Mouse (Mus musculus) embryonic facial prominence, embryonic 14.5 days (tissue): ENCODE measurements at regions not wholly inside any gene's neighbourhood (a gene's known extent, or its start where the extent isn't known, plus 50 kb on each side); places are given as distances from the start of the nearest gene placed in this dataset.

ENCODE experiments used
- ATAC-seq: fragments of 200-750 bp; cut with Nextera tagmentation; 2 replicates; pipeline ENCODE4 v1.8.0; 2017; ENCODE audit warnings: low read depth, moderate number of reproducible peaks, moderate TSS enrichment
- DNase-seq: peaks from one replicate; pipeline ENCODE4 v3.0.0-alpha.2; 2015; ENCODE audit warnings: low spot score
- H3K27ac ChIP-seq: fragments of 300-500 bp; sonication (generic); replicated peaks from 2 replicates; pipeline ENCODE4 v1.5.1; 2014; ENCODE audit warnings: low read depth, mild to moderate bottlenecking, low read length, moderate library complexity
- H3K27me3 ChIP-seq: fragments of 300-500 bp; sonication (generic); replicated peaks from 2 replicates; pipeline ENCODE4 v1.6.1; 2014; ENCODE audit warnings: low read length; ENCODE audit not compliant: control insufficient read depth, insufficient read depth
- H3K36me3 ChIP-seq: fragments of 300-500 bp; sonication (generic); 2 replicates; pipeline ENCODE4 v1.6.1; 2014; ENCODE audit warnings: low read length, mixed read lengths; ENCODE audit not compliant: control insufficient read depth, insufficient read depth
- H3K4me1 ChIP-seq: fragments of 300-500 bp; sonication (generic); 2 replicates; pipeline ENCODE4 v1.6.1; 2014; ENCODE audit warnings: antibody characterized with exemption, low read length; ENCODE audit not compliant: control insufficient read depth, insufficient read depth
- H3K4me2 ChIP-seq: fragments of 300-500 bp; sonication (generic); 2 replicates; pipeline ENCODE4 v1.6.1; 2014; ENCODE audit warnings: low read depth, mild to moderate bottlenecking, low read length, moderate library complexity, mixed read lengths
- H3K4me3 ChIP-seq: fragments of 300-500 bp; sonication (generic); 2 replicates; pipeline ENCODE4 v1.5.1; 2014; ENCODE audit warnings: low read depth, mild to moderate bottlenecking, low read length
- H3K9ac ChIP-seq: fragments of 300-500 bp; sonication (generic); 2 replicates; pipeline ENCODE4 v1.6.1; 2014; ENCODE audit warnings: low read depth, mild to moderate bottlenecking, low read length, moderate library complexity, mixed read lengths
- H3K9me3 ChIP-seq: fragments of 300-500 bp; sonication (generic); 2 replicates; pipeline ENCODE4 v1.6.1; 2016; ENCODE audit warnings: low read length; ENCODE audit not compliant: control insufficient read depth
- WGBS: fragments of 180-500 bp; shearing (Covaris S2); extraction: QIAGEN DNeasy Blood & Tissue Kit; methylation state at CpG from one replicate; pipeline ENCODE4 v1.1.7; 2014; 5-methylcytosine and 5-hydroxymethylcytosine counted together

GRCm38 (mm10) chr3:56379500-56379899 is 196.0 kb upstream of the Nbea start:
- no peaks in the 10 kb centered on the region for H3K4me1 ChIP-seq
- no peak overlapping the region for H3K4me2 ChIP-seq
- DNase-seq (no peak), ATAC-seq (no peak)
- 0 out of 2 replicates have a peak, but pooled peaks cover 4% of the 10 kb centered on the region for H3K9me3 ChIP-seq
- H3K36me3 ChIP-seq, result no peaks in the 10 kb centered on the region
- H3K4me3 ChIP-seq, result no peak overlapping the region
- no peak overlapping the region for H3K27ac ChIP-seq
- H3K27me3 ChIP-seq, result no peaks in the 10 kb centered on the region
- H3K9ac ChIP-seq, result no peak overlapping the region
- 76% methylated on average over 3 of the region's 3 CpGs for WGBS

GRCm38 (mm10) chr3:56362543-56362942 is 179.0 kb upstream of the Nbea start:
- no peaks in the 10 kb centered on the region for H3K9me3 ChIP-seq
- no peak overlapping the region for H3K4me2 ChIP-seq
- no peaks in the 10 kb centered on the region for H3K27me3 ChIP-seq
- no peak overlapping the region for H3K4me3 ChIP-seq
- no peak overlapping the region for H3K9ac ChIP-seq
- H3K27ac ChIP-seq, result no peak overlapping the region
- DNase-seq (no peak), ATAC-seq (no peak)
- WGBS, result 81% methylated on average over 2 of the region's 2 CpGs
- H3K4me1 ChIP-seq, result no peaks in the 10 kb centered on the region
- H3K36me3 ChIP-seq, result no peaks in the 10 kb centered on the region

GRCm38 (mm10) chr3:56357035-56357701 is 173.7 kb upstream of the Nbea start:
- no peak overlapping the region for H3K27ac ChIP-seq
- peak; percentile 68; the same call in 1 of the 2 replicates for ATAC-seq

GRCm38 (mm10) chr3:56356163-56356882 is 172.8 kb upstream of the Nbea start:
- Histone ChIP-seq H3K36me3 (no peaks in the 10 kb centered on the region), H3K27me3 (no peaks in the 10 kb centered on the region), H3K4me1 (no peaks in the 10 kb centered on the region), H3K27ac (no peak overlapping the region), H3K4me3 (no peak overlapping the region), H3K9ac (no peak overlapping the region), H3K9me3 (no peaks in the 10 kb centered on the region), H3K4me2 (no peak overlapping the region)
- WGBS, result 80% methylated on average over 5 of the region's 5 CpGs
- ATAC-seq (no peak), DNase-seq (no peak)

More at GRCm38 (mm10) chr3:56357035-56357701, 173.7 kb upstream of the Nbea start:
- peak; percentile 17 for DNase-seq
- H3K9me3 ChIP-seq, result no peaks in the 10 kb centered on the region
- no peak overlapping the region for H3K9ac ChIP-seq
- H3K4me2 ChIP-seq, result no peak overlapping the region
- H3K27me3 ChIP-seq, result no peaks in the 10 kb centered on the region
- no peaks in the 10 kb centered on the region for H3K36me3 ChIP-seq
- H3K4me3 ChIP-seq, result no peak overlapping the region
- H3K4me1 ChIP-seq, result no peaks in the 10 kb centered on the region
- WGBS, result 50% methylated on average over 6 of the region's 6 CpGs
